Mouse (Mus musculus) mouse embryonic stem cell (cell line): ENCODE data around the gene Gm42688.

Source experiments
- in situ Hi-C, 2 experiments: fragments of 300-500 bp; cut with MboI; formaldehyde crosslinking; loops; 1 replicate in 1 of 2; 3 replicates in 1 of 2; pipeline ENCODE4 v1.14.3; 2019 to 2020; ENCODE audit warnings: low sequenced_read_pairs in 2 of 2, low pct_unique_long_range_greater_than_20kb in 1 of 2, mixed read lengths in 1 of 2; ENCODE audit not compliant: unreplicated experiment in 1 of 2

Gm42688 gene

DNA sequence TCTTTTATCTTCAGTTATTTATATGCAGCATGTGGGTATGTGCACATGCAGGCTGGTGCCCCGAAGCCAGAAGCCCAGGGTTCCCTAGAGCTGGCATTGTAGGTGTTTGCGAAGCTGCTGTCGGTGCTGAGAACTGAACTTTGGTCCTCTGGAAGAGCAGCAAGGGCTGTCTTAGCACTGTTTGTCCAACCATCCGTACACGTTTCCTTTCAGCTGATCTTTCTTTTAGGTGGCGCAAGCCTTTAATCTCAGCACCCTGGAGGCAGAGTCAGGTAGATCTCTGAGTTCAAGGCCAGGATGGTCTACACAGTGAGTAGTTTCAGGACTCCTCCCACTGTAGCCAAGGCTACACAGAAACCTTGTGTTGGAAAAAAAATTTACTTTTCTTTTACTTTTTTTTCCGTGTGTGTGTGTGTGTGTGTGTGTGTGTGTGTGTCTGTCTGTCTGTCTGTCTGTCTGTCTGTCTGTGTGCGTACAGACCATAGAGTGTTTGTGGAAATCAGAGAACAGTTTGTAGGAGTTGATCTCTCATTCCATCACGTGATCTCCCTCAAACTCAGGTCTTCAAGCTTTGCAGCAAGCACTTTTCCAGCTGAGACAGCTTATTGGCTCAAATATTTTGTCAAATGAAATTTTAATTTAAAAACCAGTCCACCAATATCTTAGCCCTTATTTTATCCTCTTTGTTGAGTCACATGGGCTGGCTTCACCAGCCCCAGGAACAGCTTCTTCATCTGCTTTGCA is 30.9 kb downstream of the Gm42688 start:
- in situ Hi-C loops, result no loop called here

DNA sequence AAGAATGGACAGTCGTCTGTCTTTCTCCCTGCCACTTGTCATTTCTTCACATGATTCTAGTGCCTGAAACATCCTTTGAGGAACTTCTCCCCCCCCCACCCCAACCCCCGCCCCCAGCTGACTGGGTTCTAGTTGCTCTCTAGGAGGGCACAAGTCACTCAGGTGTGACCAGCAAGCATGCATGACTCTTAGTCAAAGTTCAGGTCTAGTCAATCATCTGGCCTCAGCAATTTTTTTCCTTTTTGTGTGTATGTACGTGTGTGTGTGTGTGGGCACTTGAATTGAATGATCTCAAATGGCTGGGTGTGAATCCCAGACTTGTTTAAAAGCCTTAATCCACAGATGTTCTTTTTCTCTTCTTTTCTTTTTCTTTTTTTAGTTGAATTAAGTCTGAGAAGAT is 32.8 kb downstream of the Gm42688 start:
- in situ Hi-C loops, result no loop called here

DNA sequence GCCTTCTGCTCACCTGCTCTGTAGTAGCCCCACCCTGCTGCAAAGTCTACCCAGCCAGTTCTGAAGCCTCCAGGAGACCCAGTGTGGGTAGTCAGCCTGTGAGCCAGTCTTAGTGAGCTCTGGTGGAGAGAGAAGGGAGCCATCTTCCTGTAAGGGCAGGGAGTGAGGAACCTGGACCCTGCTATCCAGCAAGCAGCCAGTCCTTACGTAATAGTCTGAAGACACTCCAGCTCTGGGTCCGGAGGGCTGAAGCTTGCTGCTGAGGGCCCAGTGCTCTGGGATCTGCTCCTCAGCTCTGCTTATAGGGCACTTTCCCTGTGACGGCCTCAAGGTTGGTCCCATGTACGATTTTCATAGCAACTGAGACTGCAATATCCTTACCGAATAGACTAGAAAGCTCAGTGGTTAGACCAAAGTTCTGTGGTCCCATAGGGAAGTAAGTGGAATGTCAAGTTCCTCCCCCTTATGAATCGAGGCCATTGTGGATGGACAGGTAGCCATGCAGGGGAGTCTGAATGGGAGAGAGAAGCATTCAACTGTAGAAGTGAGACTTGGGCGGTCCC is 33.6 kb downstream of the Gm42688 start, which contains the start of gene Rtkn:
Rtkn (plus strand) TSS at position 513 of the 563 bp plus-strand sequence.
- in situ Hi-C loops, result no loop called here

DNA sequence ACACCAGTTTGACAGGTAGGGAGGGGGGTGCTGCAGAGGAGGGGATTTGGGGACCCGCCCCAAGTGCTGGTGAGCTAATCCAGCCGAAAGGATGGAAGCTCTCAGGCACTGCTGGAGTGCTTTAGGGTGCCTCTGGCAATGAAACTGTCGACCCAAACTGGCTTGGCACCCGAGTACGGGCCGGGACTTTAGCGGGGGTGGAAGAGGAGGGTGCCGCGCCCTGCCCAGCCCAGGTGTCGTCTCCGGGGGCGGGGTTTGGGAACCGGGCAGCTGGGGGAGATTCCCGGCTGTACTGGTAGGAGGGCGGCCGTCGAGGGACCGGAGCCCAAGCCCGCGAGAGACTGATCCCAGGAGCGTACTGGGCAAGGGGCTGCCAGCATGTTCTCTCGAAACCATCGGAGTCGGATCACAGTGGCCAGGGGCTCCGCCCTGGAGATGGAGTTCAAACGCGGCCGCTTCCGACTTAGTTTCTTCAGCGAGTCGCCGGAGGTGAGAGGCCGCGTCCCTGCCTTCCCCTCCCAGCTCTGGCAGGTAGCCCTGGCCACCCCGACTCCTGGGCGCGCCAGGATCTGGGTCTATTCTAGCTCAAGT is 34.2 kb downstream of the Gm42688 start:
- in situ Hi-C loops, result no loop called here

DNA sequence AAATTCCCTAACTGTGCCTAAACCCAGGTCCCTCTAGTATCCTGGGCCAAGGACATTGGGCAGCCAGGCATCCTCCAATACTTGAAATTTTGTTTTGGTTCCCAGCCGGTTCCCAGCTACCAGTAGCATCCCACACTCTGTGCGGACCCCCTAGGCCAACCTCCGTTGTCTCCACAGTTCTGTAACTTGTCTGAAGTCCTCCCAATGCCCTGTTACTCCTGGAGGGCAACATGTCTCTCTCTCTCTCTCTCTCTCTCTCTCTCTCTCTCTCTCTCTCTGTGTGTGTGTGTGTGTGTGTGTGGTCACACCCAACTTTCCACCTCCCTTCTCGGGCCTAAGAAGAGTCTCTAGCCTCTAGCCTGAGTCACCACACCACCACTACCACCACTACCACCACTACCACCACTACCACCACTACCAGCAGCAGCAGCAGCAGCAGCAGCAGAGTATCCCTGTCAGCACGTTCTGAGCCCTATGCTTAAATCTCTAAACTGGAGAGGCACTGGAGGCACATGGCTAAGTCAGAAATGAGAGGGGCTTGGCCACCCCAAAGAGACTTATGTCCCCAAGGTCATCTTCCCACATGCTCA is 35.0 kb downstream of the Gm42688 start:
- in situ Hi-C loops, result no loop called here

DNA sequence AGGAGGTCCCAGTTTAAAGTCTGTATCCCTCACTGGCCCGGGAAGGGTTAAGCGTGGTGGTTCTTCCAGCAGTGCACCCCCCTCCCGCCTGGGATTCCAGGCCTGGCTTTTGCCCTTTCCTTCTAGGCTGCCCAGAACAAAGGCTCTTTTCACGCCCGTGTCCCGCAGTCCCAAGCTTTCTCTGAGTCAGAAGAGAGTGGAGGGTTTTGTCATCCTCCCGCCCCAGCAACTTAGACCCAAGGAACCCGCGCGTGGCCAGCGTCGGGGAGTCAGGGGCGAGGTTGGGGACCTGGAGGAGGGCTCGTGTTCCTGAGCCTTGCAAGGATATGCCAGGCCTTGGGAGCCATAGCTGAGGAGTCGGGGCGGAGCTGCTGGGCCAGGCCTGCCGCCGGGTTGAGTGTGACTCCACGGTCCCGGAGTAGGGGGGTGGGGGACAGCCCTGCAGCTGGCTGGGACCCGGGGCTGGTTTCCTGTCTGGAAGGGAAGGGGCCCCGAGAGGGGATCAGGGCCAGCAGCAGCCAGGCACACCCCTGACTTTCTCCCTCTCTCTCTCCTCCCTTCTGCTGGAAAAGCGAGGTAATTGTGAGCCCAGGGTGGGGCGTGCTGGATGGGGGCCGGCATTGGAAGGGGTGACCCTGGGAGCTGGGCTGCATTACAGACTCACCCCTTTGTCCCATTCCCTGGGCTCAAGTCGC is 35.6 kb downstream of the Gm42688 start:
- in situ Hi-C loops, result no loop called here

DNA sequence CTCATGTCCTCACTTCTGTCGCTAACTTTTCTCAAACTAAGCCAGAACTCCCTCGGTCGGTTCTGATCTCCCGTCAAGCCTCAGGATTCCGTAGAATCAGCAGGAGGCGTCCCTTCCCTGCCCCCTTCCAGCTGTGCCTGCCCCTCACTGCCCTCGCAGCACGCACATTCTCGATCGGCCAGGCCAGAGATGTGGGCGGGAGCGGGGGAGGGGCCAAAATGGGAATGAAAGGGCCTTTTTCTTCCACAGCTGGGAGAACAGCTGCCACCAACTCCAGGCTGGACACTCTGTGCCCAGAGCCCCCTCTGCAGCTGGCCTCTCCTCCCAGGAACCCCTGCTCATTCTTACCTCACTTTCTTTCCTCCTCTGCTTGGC is 36.1 kb downstream of the Gm42688 start:
- in situ Hi-C loops, result no loop called here

DNA sequence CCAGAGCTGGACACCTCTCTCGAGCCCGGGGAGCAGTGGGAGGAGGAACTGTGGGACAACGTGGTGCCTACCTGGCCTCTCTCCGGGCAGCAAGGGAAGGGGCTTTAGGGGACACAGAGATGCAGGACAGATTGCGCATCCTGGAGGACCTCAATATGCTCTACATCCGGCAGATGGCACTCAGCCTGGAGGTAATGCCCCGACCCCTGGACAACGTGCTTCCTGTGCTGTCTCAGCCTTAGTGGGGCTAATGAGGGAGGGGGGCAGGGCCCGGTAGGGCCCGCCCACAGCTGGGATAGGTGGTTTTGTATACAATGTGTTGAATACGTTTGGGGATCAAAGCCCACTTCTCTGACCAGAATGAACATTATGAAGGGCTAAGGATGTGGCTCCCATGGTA is 36.6 kb downstream of the Gm42688 start:
- in situ Hi-C loops, result no loop called here

DNA sequence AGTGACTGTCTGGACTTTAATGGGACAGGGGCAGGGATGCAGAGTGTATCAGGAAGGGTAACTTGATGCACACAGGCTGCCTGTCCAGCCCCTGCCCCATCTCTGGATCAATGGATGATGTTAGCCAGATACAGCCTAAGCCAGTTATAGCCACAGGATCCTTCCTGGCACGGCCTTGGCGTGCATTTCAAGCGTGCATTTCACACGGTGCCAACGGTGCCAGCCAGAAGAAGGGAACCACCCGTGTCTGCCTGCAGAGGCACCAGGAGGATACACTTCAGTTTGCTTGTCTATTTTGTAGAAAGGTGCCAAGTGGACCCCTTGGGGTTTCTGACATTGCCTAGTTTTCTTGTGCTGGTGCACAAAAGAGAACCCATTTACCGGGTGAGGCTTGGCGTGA is 38.6 kb downstream of the Gm42688 start:
- in situ Hi-C loops, result no loop called here

DNA sequence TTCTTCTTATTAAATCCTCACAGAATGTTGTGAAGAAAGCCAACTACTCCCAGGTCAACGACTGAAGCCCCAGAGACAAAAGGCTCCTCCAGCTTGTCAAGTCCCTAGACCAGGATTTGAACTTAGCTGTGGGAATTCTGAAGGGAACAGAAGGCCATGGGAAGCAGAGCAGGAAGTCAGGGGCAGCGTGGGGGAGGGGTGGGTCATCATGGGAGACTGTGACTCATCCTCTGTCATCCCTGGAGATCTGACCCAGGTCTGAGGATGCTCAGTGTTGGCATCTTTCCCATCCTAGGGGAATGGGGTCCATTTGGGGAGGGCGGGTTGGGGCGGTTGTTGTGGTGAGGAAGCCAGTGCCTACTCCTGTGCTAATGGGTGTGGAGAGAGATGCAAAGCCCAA is 40.2 kb downstream of the Gm42688 start:
- in situ Hi-C loops, result no loop called here

DNA sequence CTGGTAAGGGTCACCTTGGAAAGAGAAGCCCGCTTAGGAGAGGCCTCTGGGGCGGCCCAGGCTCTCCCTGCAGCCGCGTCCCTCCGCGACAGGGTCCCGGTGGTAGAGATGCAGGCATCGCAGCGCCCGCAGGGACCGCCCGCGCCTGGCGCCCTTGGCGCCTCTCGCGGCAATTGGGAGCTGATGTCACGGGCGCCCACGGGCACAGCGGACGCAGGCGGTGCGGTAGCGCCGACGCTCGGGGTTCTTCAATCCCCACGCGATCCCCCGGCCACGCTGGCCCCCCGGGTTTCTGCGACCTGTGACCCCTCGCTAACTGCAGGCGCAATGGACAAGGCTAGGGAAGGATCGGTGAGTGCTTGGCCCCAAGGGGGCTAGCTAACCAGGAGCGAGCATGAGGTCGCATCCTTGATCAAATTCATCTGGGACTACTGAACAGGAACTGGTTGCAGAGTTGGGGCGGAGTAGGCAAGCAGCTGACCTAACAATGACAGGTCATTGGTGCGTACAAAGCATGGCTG is 40.9 kb downstream of the Gm42688 start:
- in situ Hi-C loops, result no loop called here

DNA sequence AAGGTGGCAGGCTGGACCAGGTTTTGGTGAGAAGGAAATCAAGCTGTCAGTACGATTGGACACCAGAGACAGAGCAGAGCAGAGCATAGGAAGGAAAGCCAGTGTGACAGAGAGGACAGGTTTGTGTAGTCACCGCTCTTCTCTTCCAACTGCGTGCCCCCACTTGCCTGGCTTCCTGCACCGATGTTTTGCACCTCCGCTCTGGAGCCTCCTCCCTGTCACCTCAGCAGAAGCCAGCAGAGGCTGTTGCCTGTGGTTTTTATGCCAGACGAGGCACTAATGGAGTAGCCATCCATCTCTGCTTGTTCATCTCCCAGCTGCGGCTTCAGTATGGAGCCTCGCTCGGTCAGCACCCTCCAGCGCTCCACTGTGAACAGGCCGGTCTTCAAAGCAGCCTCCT is 41.5 kb downstream of the Gm42688 start:
- in situ Hi-C loops, result no loop called here

DNA sequence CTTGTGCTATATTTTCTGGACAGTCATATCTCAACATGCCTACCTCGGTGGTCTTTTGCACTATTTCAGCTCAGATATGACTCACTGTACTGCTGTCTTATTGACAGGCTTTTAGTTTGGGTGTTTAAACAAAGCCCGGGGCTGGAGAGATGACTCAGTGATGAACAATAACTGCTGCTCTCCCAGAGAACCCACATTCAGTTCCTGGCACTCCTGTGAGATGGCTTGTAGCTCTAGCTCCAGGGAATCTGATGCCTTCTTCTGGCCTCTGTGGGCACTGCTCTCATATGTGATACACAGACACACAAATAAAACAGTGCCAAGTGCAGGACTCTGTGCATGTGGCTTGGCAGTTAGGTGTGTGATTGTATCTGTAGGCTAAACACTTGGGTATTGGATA is 43.8 kb downstream of the Gm42688 start:
- in situ Hi-C loops, result no loop called here

DNA sequence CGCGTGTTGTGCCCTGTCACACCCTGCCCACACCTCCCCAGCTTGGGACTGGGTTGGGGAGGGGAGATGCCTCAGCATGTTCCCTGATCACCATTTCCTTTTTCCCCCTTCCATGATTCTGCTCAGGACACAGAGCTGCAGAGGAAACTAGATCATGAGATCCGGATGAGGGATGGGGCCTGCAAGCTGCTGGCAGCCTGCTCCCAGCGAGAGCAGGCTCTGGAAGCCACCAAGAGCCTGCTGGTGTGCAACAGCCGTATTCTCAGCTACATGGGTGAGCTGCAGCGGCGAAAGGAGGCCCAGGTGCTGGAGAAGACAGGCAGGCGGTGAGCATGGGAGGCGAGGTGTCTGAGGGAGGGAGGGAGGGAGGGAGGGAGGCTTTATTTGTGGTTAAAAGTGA is 44.4 kb downstream of the Gm42688 start:
- in situ Hi-C loops, result no loop called here

DNA sequence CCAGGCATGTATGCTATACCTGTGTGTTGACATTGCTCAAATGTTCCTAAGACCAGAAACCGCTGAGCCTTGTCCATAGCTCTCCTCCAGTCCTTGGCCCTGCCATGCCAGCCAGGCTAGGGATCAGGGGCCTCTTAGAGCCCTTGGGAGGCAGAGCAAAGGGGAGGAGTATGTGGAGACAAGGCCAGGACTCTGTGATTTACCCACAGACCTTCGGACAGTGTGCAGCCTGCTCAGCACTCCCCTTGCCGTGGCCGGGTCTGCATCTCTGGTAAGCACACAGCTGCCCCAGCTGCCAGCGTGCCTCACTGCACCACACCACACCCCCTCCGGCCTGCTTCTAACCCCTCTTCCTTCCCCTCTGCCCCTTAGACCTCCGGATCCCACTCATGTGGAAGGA is 45.9 kb downstream of the Gm42688 start:
- in situ Hi-C loops, result no loop called here

DNA sequence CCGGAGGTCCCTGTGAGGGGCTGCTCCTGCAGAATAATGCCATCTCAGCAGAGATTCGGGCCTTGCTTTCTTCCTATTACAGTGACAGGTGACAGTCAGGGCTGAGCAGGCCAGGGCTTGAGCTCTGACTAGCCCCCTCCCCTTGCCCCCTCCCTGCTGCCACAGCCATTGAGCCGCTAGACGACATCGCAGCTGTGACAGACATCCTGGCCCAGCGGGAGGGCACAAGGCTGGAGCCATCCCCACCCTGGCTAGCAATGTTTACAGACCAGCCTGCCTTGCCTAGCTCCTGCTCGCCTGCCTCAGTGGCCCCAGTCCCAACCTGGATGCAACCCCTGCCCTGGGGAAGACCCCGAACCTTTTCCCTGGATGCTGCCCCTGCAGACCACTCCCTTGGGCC is 50.3 kb downstream of the Gm42688 start:
- in situ Hi-C loops, result no loop called here

DNA sequence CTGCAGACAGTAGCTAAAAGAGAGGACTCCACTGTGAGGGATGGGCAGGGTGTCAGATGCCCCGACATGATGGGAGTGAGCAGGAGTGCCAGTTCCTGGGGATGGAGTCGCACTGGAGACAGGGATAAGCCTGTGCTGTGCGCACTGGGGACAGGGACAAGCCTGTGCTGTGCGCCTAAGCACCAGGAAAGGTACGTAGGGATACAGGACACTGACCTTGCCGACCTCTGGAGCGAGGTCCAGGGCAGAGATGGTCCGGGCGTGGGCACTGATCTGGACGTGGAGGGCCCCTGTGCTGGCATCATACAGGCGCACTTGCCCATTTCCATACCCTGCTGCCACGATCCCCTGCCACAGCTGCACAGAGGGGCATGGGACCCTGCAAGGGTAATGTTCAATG is 51.6 kb downstream of the Gm42688 start:
- in situ Hi-C loops, result no loop called here

DNA sequence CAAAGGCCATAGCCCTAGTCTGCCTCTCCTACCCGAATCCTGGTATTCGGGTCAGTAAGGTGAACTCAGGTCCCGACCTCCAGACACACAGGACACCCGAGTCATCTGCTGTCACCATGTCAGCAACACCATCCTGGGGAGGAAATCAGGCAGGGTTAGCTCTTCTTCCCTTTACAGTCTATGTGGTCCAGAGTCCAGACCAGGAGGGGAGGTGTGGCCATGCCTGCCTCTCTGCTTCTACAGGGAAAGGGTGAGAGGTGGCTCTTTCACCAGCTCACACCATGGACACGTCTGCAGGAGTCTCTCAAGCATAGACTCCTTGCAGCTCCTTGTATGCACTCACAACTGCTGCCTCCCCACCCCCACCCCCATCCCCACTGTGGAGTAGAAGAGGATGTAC is 52.1 kb downstream of the Gm42688 start:
- in situ Hi-C loops, result no loop called here
